Mouse (Mus musculus) megakaryocyte, embryonic 14.5 days (primary cell): ENCODE results near the gene Ccdc27. TPM values are rescaled to one million over a fixed set of nuclear protein-coding genes. Genes with fewer than 3 reads are reported as not detected.

Source experiments
- H3K27me3 ChIP-seq: replicated peaks from 2 replicates; pipeline ENCODE3; 2012; ENCODE audit warnings: inconsistent platforms
- H3K36me3 ChIP-seq: replicated peaks from 2 replicates; pipeline ENCODE3; 2012; ENCODE audit warnings: low read length, inconsistent platforms, mixed read lengths
- H3K4me1 ChIP-seq: 2 replicates; pipeline ENCODE4 v1.6.1; 2012; ENCODE audit warnings: inconsistent platforms
- H3K4me3 ChIP-seq: replicated peaks from 2 replicates; pipeline ENCODE3; 2012; ENCODE audit warnings: moderate library complexity, mild to moderate bottlenecking, inconsistent platforms
- H3K9me3 ChIP-seq: 2 replicates; pipeline ENCODE4 v1.6.1; 2012; ENCODE audit warnings: inconsistent platforms
- FLI1 ChIP-seq: IDR thresholded peaks from 2 replicates; pipeline ENCODE4 v1.6.1; 2012; ENCODE audit warnings: low read length, inconsistent platforms, mixed read lengths
- GATA1 ChIP-seq: IDR thresholded peaks from 3 replicates; pipeline ENCODE4 v1.6.1; 2012; ENCODE audit warnings: mixed read lengths, low read length, inconsistent platforms, borderline replicate concordance
- polyA plus RNA-seq: library from polyadenylated mRNA; stranded (reverse); fragments of >175 nt; gene quantifications from 2 replicates; pipeline ENCODE4 v1.2.3, GENCODE M21; 2012; ENCODE audit warnings: low replicate concordance; ENCODE audit not compliant: insufficient read depth

Ccdc27 gene
- polyA plus RNA-seq, 1 experiment: not detected

DNA sequence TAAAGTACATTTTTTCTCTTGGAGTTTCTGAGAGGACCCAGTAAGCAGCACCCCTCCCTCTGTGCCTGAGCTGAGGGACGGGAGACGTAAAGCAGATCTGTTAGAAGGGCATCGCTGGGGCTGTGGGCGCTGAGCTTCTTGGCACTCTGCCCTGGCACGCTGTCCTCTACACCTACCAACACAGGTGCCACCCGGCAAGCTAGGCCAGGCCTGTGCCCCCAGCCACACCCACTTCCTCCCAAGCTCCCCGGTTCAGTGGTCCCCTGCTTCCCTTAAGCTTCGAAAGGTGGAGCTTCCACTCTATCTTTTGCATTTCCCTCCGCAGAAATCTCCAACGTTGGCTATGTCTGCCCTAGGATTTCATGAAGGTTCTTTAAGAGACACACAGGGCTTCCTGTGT is 63.2 kb downstream of the Ccdc27 start:
- Histone ChIP-seq H3K27me3 (no peaks in the 10 kb centered on the region), H3K4me3 (no peak overlapping the region), H3K36me3 (peaks cover 56% of the 10 kb centered on the region), H3K9me3 (no peaks in the 10 kb centered on the region), H3K4me1 (peaks cover 46% of the 10 kb centered on the region)
- TF ChIP-seq GATA1 (no peak), FLI1 (no peak)

Other genes with a start within 250 kb of the Ccdc27 start
- gene A430005L14Rik, start 85.4 kb downstream of the Ccdc27 start, polyA plus RNA-seq: 79.5 and 127 TPM in 2 replicates
- gene Dffb, start 67.6 kb downstream of the Ccdc27 start, polyA plus RNA-seq: 2.5 and 5.4 TPM in 2 replicates
- gene Cep104, start 67.5 kb downstream of the Ccdc27 start, polyA plus RNA-seq: 3.8 and 7.3 TPM in 2 replicates
- 84.5 and 98.9 TPM in 2 replicates for gene Lrrc47, start 30.9 kb downstream of the Ccdc27 start, polyA plus RNA-seq
- 92.3 and 104 TPM in 2 replicates for gene Smim1, start 16.4 kb downstream of the Ccdc27 start, polyA plus RNA-seq
- not detected in 2 replicates for gene Trp73, start 97.5 kb upstream of the Ccdc27 start, polyA plus RNA-seq
- 2.2 and 6.5 TPM in 2 replicates for gene Wrap73, start 99.7 kb upstream of the Ccdc27 start, polyA plus RNA-seq
- 89.3 and 116 TPM in 2 replicates for gene Tprgl, start 118.0 kb upstream of the Ccdc27 start, polyA plus RNA-seq
- not detected in 2 replicates for gene Megf6, start 128.1 kb upstream of the Ccdc27 start, polyA plus RNA-seq